Mouse (Mus musculus) myocyte (in vitro differentiated cells): Measurements from ENCODE around the gene Hnrnpc. TPM values are rescaled to one million over a fixed set of nuclear protein-coding genes. Genes with fewer than 3 reads are reported as not detected.

ENCODE experiments used
- H3K27me3 ChIP-seq: one replicate; pipeline ENCODE4 v1.6.1; 2011; ENCODE audit not compliant: control insufficient read depth, insufficient read depth, insufficient read length
- H3K36me3 ChIP-seq: one replicate; pipeline ENCODE4 v1.6.1; 2011; ENCODE audit not compliant: control insufficient read depth, insufficient read depth
- H3K4me2 ChIP-seq: one replicate; pipeline ENCODE4 v1.6.1; 2011; ENCODE audit warnings: low read depth, control low read depth
- H3K4me3 ChIP-seq: one replicate; pipeline ENCODE4 v1.5.1; 2011; ENCODE audit warnings: mild to moderate bottlenecking, control low read depth, moderate library complexity
- H3K79me2 ChIP-seq: one replicate; pipeline ENCODE4 v1.6.1; 2011; ENCODE audit not compliant: control insufficient read depth, insufficient read depth
- H3ac ChIP-seq: one replicate; pipeline ENCODE4 v1.6.1; 2011; ENCODE audit not compliant: control insufficient read depth, insufficient read length
- CEBPB ChIP-seq: IDR thresholded peaks from 2 replicates; pipeline ENCODE4 v1.6.1; 2011; ENCODE audit warnings: mild to moderate bottlenecking, moderate library complexity; ENCODE audit not compliant: poor library complexity, insufficient read depth, severe bottlenecking
- E2F4 ChIP-seq: IDR thresholded peaks from one replicate; pipeline ENCODE4 v1.6.1; 2011; ENCODE audit warnings: mild to moderate bottlenecking, control low read depth, moderate library complexity; ENCODE audit not compliant: insufficient read depth
- MAX ChIP-seq: IDR thresholded peaks from one replicate; pipeline ENCODE4 v1.6.1; 2011; ENCODE audit warnings: low read depth, mild to moderate bottlenecking, control low read depth
- MYOD1 ChIP-seq, 3 experiments: IDR thresholded peaks; one replicate each; pipeline ENCODE4 v1.6.1; 2011; ENCODE audit warnings: control low read depth in 2 of 3, low read depth in 2 of 3, mild to moderate bottlenecking in 2 of 3, moderate library complexity in 1 of 3; ENCODE audit not compliant: insufficient read length in 2 of 3, control insufficient read depth in 1 of 3
- MYOG ChIP-seq, 3 experiments: IDR thresholded peaks; one replicate each; pipeline ENCODE4 v1.6.1; 2011; ENCODE audit warnings: control low read depth in 2 of 3, low read depth in 2 of 3, mild to moderate bottlenecking in 2 of 3; ENCODE audit not compliant: insufficient read length in 2 of 3, control insufficient read depth in 1 of 3, insufficient read depth in 1 of 3
- POLR2A ChIP-seq: IDR thresholded peaks from one replicate; pipeline ENCODE4 v1.6.1; 2011; ENCODE audit warnings: low read depth, mild to moderate bottlenecking, control low read depth, moderate library complexity; ENCODE audit not compliant: insufficient read length
- POLR2AphosphoS2 ChIP-seq: IDR thresholded peaks from one replicate; pipeline ENCODE4 v1.6.1; 2011; ENCODE audit warnings: low read depth, control low read depth; ENCODE audit not compliant: insufficient read length
- REST ChIP-seq: IDR thresholded peaks from one replicate; pipeline ENCODE4 v1.6.1; 2011; ENCODE audit warnings: mild to moderate bottlenecking, control low read depth, moderate library complexity; ENCODE audit not compliant: insufficient read depth, insufficient read length
- SRF ChIP-seq: IDR thresholded peaks from one replicate; pipeline ENCODE4 v1.6.1; 2011; ENCODE audit warnings: low read depth; ENCODE audit not compliant: control insufficient read depth, insufficient read length
- TCF12 ChIP-seq: IDR thresholded peaks from one replicate; pipeline ENCODE4 v1.6.1; 2011; ENCODE audit warnings: mild to moderate bottlenecking, control low read depth; ENCODE audit not compliant: poor library complexity, insufficient read depth, severe bottlenecking
- TCF3 ChIP-seq: IDR thresholded peaks from one replicate; pipeline ENCODE4 v1.6.1; 2011; ENCODE audit warnings: low read depth, control low read depth; ENCODE audit not compliant: insufficient read length
- USF1 ChIP-seq: IDR thresholded peaks from one replicate; pipeline ENCODE4 v1.6.1; 2011; ENCODE audit warnings: low read depth, mild to moderate bottlenecking, control low read depth, moderate library complexity
- polyA plus RNA-seq: library from polyadenylated mRNA; unstranded; fragments of >200 nt; fragmentation: generic; extraction: Trizol; gene quantifications from one replicate; pipeline ENCODE4 v1.2.1, GENCODE M21; 2012; ENCODE audit warnings: missing spikeins

Gene Hnrnpc
- polyA plus RNA-seq: 147 TPM

- no peak for TF ChIP-seq MYOD1 (IDR thresholded peaks at IDR 0.05; ENCODE audit: control insufficient read depth in 1 of 3, insufficient read length in 2 of 3, low read depth in 2 of 3)
- TF ChIP-seq MAX: no peak
- no peak for TF ChIP-seq MYOG (IDR thresholded peaks at IDR 0.05; ENCODE audit: control insufficient read depth in 1 of 3, insufficient read depth in 1 of 3, insufficient read length in 2 of 3, low read depth in 2 of 3)
- no peak for TF ChIP-seq TCF3
- TF ChIP-seq POLR2A: peak; percentile 96
- TF ChIP-seq POLR2AphosphoS2: peak; percentile 98
- no peak for TF ChIP-seq SRF
- no peak for TF ChIP-seq E2F4
- no peak for TF ChIP-seq TCF12
- TF ChIP-seq CEBPB: no peak
- Histone ChIP-seq H3K4me2 (peak within 1 kb of the TSS; percentile 94), H3ac (peak within 1 kb of the TSS; percentile 46), H3K4me3 (peak within 1 kb of the TSS; percentile 99), H3K36me3 (peaks cover 13% of the 10 kb centered on the region), H3K27me3 (no peaks in the 10 kb centered on the region), H3K79me2 (peaks cover 47% of the 10 kb centered on the region)
These were observed at the start of gene Hnrnpc for GRCm38 (mm10) chr14:52103856-52104676. Gene Hnrnpc, minus strand, starts transcription at chr14:52104028.

- no peaks in the 10 kb centered on the region for H3K27me3 ChIP-seq
- no peaks in the 10 kb centered on the region for H3K79me2 ChIP-seq
- no peaks in the 10 kb centered on the region for H3K36me3 ChIP-seq
- no peak overlapping the region for H3ac ChIP-seq
- no peak overlapping the region for H3K4me2 ChIP-seq
- H3K4me3 ChIP-seq: no peak overlapping the region
- TF ChIP-seq E2F4 (no peak), TCF12 (no peak), REST (no peak), CEBPB (no peak)
These were observed 48.8 kb upstream of the Hnrnpc start for GRCm38 (mm10) chr14:52152613-52153012.

- Histone ChIP-seq H3K4me2 (no peak overlapping the region), H3K36me3 (no peaks in the 10 kb centered on the region), H3K4me3 (no peak overlapping the region), H3ac (no peak overlapping the region), H3K79me2 (no peaks in the 10 kb centered on the region), H3K27me3 (no peaks in the 10 kb centered on the region)
- no peak for TF ChIP-seq POLR2A
- no peak for TF ChIP-seq USF1
- no peak for TF ChIP-seq MYOG (IDR thresholded peaks at IDR 0.05; ENCODE audit: control insufficient read depth in 1 of 3, insufficient read depth in 1 of 3, insufficient read length in 2 of 3, low read depth in 2 of 3)
- no peak for TF ChIP-seq REST
- TF ChIP-seq MYOD1 (IDR thresholded peaks at IDR 0.05; ENCODE audit: control insufficient read depth in 1 of 3, insufficient read length in 2 of 3, low read depth in 2 of 3): no peak
- no peak for TF ChIP-seq TCF3
- no peak for TF ChIP-seq MAX
- no peak for TF ChIP-seq SRF
- TF ChIP-seq CEBPB: no peak
- TF ChIP-seq E2F4: no peak
- no peak for TF ChIP-seq TCF12
- no peak for TF ChIP-seq POLR2AphosphoS2
These were observed 48.4 kb upstream of the Hnrnpc start for GRCm38 (mm10) chr14:52152179-52152578.

GRCm38 (mm10) chr14:52149888-52150287 lies 46.1 kb upstream of the Hnrnpc start:
- no peaks in the 10 kb centered on the region for H3K27me3 ChIP-seq
- H3K4me3 ChIP-seq: no peak overlapping the region
- no peak overlapping the region for H3ac ChIP-seq
- H3K4me2 ChIP-seq: no peak overlapping the region
- H3K36me3 ChIP-seq: no peaks in the 10 kb centered on the region
- TF ChIP-seq TCF12 (no peak), USF1 (no peak), POLR2AphosphoS2 (no peak), REST (no peak), POLR2A (no peak), MYOG (IDR thresholded peaks at IDR 0.05; ENCODE audit: control insufficient read depth in 1 of 3, insufficient read depth in 1 of 3, insufficient read length in 2 of 3, low read depth in 2 of 3) (no peak), MAX (no peak), TCF3 (no peak), CEBPB (no peak), E2F4 (no peak), MYOD1 (IDR thresholded peaks at IDR 0.05; ENCODE audit: control insufficient read depth in 1 of 3, insufficient read length in 2 of 3, low read depth in 2 of 3) (no peak), SRF (no peak)
- no peaks in the 10 kb centered on the region for H3K79me2 ChIP-seq

DNA sequence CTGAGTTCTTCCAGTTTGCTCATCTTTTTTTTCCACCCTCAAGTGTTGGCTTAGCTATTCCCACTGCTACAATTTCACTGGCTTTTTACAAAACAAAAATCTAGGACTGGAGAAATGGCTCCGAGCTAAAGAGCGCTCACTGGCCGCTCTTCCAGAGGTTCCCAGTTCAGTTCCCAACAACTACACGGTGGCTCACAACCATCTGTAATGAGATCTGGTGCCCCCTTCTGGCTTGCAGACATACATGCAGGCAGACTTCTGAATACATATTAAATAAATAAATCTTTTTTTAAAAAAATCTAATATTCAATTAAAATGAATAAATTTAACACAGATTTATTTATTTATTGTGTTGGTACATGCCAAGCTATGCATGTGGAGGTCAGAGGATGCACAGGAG lies 42.7 kb upstream of the Hnrnpc start:
- no peaks in the 10 kb centered on the region for H3K27me3 ChIP-seq
- no peaks in the 10 kb centered on the region for H3K79me2 ChIP-seq
- TF ChIP-seq MAX: no peak
- TF ChIP-seq TCF12: no peak
- TF ChIP-seq POLR2AphosphoS2: no peak
- no peak for TF ChIP-seq SRF
- TF ChIP-seq REST: no peak
- TF ChIP-seq CEBPB: no peak
- no peak for TF ChIP-seq TCF3
- TF ChIP-seq MYOG (IDR thresholded peaks at IDR 0.05; ENCODE audit: control insufficient read depth in 1 of 3, insufficient read depth in 1 of 3, insufficient read length in 2 of 3, low read depth in 2 of 3): no peak
- TF ChIP-seq E2F4: no peak
- TF ChIP-seq USF1: no peak
- no peak for TF ChIP-seq MYOD1 (IDR thresholded peaks at IDR 0.05; ENCODE audit: control insufficient read depth in 1 of 3, insufficient read length in 2 of 3, low read depth in 2 of 3)
- no peak for TF ChIP-seq POLR2A
- no peak overlapping the region for H3ac ChIP-seq
- no peaks in the 10 kb centered on the region for H3K36me3 ChIP-seq
- H3K4me3 ChIP-seq: no peak overlapping the region
- H3K4me2 ChIP-seq: no peak overlapping the region
